Mouse (Mus musculus): ENCODE measurements at regions not wholly inside any gene's neighbourhood (a gene's known extent, or its start where the extent isn't known, plus 50 kb on each side); places are given as distances from the start of the nearest gene placed in this dataset.

- TF ChIP-seq CTCF (IDR thresholded peaks at IDR 0.05; ENCODE audit: extremely low read depth, insufficient read depth, insufficient read length, insufficient replicate concordance) = no peak
- TF ChIP-seq POLR2A (IDR thresholded peaks at IDR 0.05; ENCODE audit: low read depth, low read length) = no peak
These were observed 84.4 kb upstream of the Thpo start for GRCm38 (mm10) chr16:20818711-20819189.
